Comparison of ENCODE assay signal across 17 mouse cellular contexts in genomic region chr3:126968721-126969120, GRCm38 (mm10).
"Had no signal": no experiment of that assay in that cellular context is flagged by ENCODE, and none has a peak within 500 bp of the region (broad histone marks: within the 10 kb centered on the region; RNA-seq: fewer than 3 reads in every experiment).

No protein-coding gene starts in this region.

- H3K4me1 ChIP-seq: limb, embryonic 13.5 days; liver, embryonic 15.5 days; megakaryocyte, embryonic 14.5 days; midbrain, embryonic 12.5 days; neural tube, embryonic 13.5 days; stomach, embryonic 15.5 days had no signal

- H3K36me3 ChIP-seq: liver, embryonic 15.5 days; stomach, embryonic 15.5 days had no signal

- H3K27ac ChIP-seq: limb, embryonic 13.5 days; liver, embryonic 15.5 days; macrophage; midbrain, embryonic 12.5 days; neural tube, embryonic 13.5 days; stomach, embryonic 15.5 days had no signal

- ATAC-seq: midbrain, embryonic 16.5 days had no signal

- H3K4me2 ChIP-seq: limb, embryonic 13.5 days; liver, embryonic 11.5 days; liver, embryonic 15.5 days; midbrain, embryonic 12.5 days; neural tube, embryonic 13.5 days; stomach, embryonic 15.5 days had no signal

- H3K27me3 ChIP-seq: limb, embryonic 13.5 days; liver, embryonic 15.5 days; megakaryocyte, embryonic 14.5 days; midbrain, embryonic 12.5 days; neural tube, embryonic 13.5 days; stomach, embryonic 15.5 days had no signal

- DNase-seq: kidney, adult 8-10 months; kidney, postnatal 25 days; lung, adult 2 months; lung, postnatal 14 days; retina, postnatal 1 day; right cerebral cortex, postnatal 4 days; spleen, adult 18-20 months; thymus, postnatal 4 days had no signal

- H3K4me3 ChIP-seq: limb, embryonic 13.5 days; liver, embryonic 15.5 days; megakaryocyte, embryonic 14.5 days; midbrain, embryonic 12.5 days; neural tube, embryonic 13.5 days; stomach, embryonic 15.5 days had no signal

- H3K9me3 ChIP-seq: limb, embryonic 13.5 days; liver, embryonic 15.5 days; midbrain, embryonic 12.5 days; neural tube, embryonic 13.5 days; stomach, embryonic 15.5 days had no signal

- H3K9ac ChIP-seq: limb, embryonic 13.5 days; liver, embryonic 15.5 days; midbrain, embryonic 12.5 days; neural tube, embryonic 13.5 days; stomach, embryonic 15.5 days had no signal
